Mouse (Mus musculus) hindbrain, postnatal 0 days (tissue): ENCODE results near the gene Auts2. TPM values are rescaled to one million over a fixed set of nuclear protein-coding genes. Genes with fewer than 3 reads are reported as not detected.

ENCODE experiments used
- ATAC-seq: fragments of 200-750 bp; cut with Nextera tagmentation; 2 replicates; pipeline ENCODE4 v1.8.0; 2017; ENCODE audit warnings: mild to moderate bottlenecking, moderate TSS enrichment, moderate library complexity
- DNase-seq: peaks from one replicate; pipeline ENCODE4 v3.0.0-alpha.2; 2015; ENCODE audit warnings: low spot score
- H3K27ac ChIP-seq: fragments of 300-500 bp; sonication (generic); 2 replicates; pipeline ENCODE4 v1.5.1; 2014; ENCODE audit warnings: mild to moderate bottlenecking
- H3K27me3 ChIP-seq: fragments of 300-500 bp; sonication (generic); 2 replicates; pipeline ENCODE4 v1.6.1; 2014; ENCODE audit warnings: low read length, mixed read lengths; ENCODE audit not compliant: insufficient read depth
- H3K36me3 ChIP-seq: fragments of 300-500 bp; sonication (generic); 2 replicates; pipeline ENCODE4 v1.6.1; 2014; ENCODE audit warnings: low read length, mixed read lengths; ENCODE audit not compliant: insufficient read depth
- H3K4me1 ChIP-seq: fragments of 300-500 bp; sonication (generic); 2 replicates; pipeline ENCODE4 v1.6.1; 2014; ENCODE audit warnings: antibody characterized with exemption, low read length, mixed read lengths; ENCODE audit not compliant: insufficient read depth
- H3K4me2 ChIP-seq: fragments of 300-500 bp; sonication (generic); 2 replicates; pipeline ENCODE4 v1.6.1; 2014; ENCODE audit warnings: low read depth, mild to moderate bottlenecking, low read length, moderate library complexity, mixed read lengths
- H3K4me3 ChIP-seq: fragments of 300-500 bp; sonication (generic); 2 replicates; pipeline ENCODE4 v1.5.1; 2014; ENCODE audit warnings: low read length
- H3K9ac ChIP-seq: fragments of 300-500 bp; sonication (generic); replicated peaks from 2 replicates; pipeline ENCODE4 v1.6.1; 2014; ENCODE audit warnings: mild to moderate bottlenecking, low read length, moderate library complexity, mixed read lengths
- H3K9me3 ChIP-seq: fragments of 300-500 bp; sonication (generic); 2 replicates; pipeline ENCODE4 v1.6.1; 2016; ENCODE audit warnings: low read length, mixed read lengths
- CTCF ChIP-seq: IDR thresholded peaks from 2 replicates; pipeline ENCODE4 v1.5.1; 2016; ENCODE audit warnings: antibody characterized with exemption, control low read depth, low read depth
- whole genome bisulfite sequencing: fragments of 180-500 bp; shearing (Covaris S2); extraction: QIAGEN DNeasy Blood & Tissue Kit; methylation state at CpG from one replicate; pipeline ENCODE4 v1.1.7; 2014; 5-methylcytosine and 5-hydroxymethylcytosine counted together
- polyA plus RNA-seq: library from polyadenylated mRNA; unstranded; fragments of >200 nt; fragmentation: Nextera tagmentation; extraction: Ambion mirVana; gene quantifications from 2 replicates; pipeline ENCODE4 v1.2.1, GENCODE M21; 2015
- total RNA-seq: library from RNA; depleted of rRNA; stranded (reverse); fragments of >200 nt; gene quantifications from 2 replicates; pipeline ENCODE4 v1.2.3, GENCODE M21; 2014

Auts2 gene
- total and polyA plus RNA-seq, 2 experiments from 2014 or later, result 39.3 to 54.9 TPM

GRCm38 (mm10) chr5:132355935-132356334 is 187.2 kb downstream of the Auts2 start:
- no peak for ATAC-seq
- 84% methylated on average over 7 of the region's 7 CpGs for WGBS
- H3K36me3 ChIP-seq, result no peaks in the 10 kb centered on the region
- H3K4me3 ChIP-seq, result no peak overlapping the region
- no peaks in the 10 kb centered on the region for H3K9me3 ChIP-seq
- DNase-seq, result no peak
- H3K27me3 ChIP-seq, result no peaks in the 10 kb centered on the region
- no peak overlapping the region for H3K9ac ChIP-seq
- no peak; the same call in 1 of the 2 replicates for TF ChIP-seq CTCF
- H3K4me2 ChIP-seq, result no peak overlapping the region
- H3K4me1 ChIP-seq, result peaks cover under 1% of the 10 kb centered on the region; the same call in 1 of the 2 replicates
- no peak overlapping the region for H3K27ac ChIP-seq

- Histone ChIP-seq H3K9ac (no peak overlapping the region), H3K27me3 (no peaks in the 10 kb centered on the region)
- TF ChIP-seq CTCF, result no peak
Measured at GRCm38 (mm10) chr5:132352437-132352836, 190.7 kb downstream of the Auts2 start.

GRCm38 (mm10) chr5:132351139-132351538 is 192.0 kb downstream of the Auts2 start:
- DNase-seq (no peak), ATAC-seq (no peak)
- Histone ChIP-seq H3K9ac (no peak overlapping the region), H3K4me1 (no peaks in the 10 kb centered on the region), H3K9me3 (no peaks in the 10 kb centered on the region), H3K36me3 (no peaks in the 10 kb centered on the region), H3K4me3 (no peak overlapping the region), H3K27ac (no peak overlapping the region), H3K4me2 (no peak overlapping the region), H3K27me3 (no peaks in the 10 kb centered on the region)
- no peak for TF ChIP-seq CTCF

More at GRCm38 (mm10) chr5:132352437-132352836, 190.7 kb downstream of the Auts2 start:
- no peak overlapping the region for H3K4me3 ChIP-seq
- ATAC-seq (no peak), DNase-seq (no peak)
- no peak overlapping the region for H3K27ac ChIP-seq
- WGBS, result 43% methylated on average over 1 of the region's 1 CpGs
- no peaks in the 10 kb centered on the region for H3K4me1 ChIP-seq
- no peaks in the 10 kb centered on the region for H3K9me3 ChIP-seq
- no peaks in the 10 kb centered on the region for H3K36me3 ChIP-seq
- no peak overlapping the region for H3K4me2 ChIP-seq

- DNase-seq (no peak), ATAC-seq (no peak)
- H3K4me3 ChIP-seq, result no peak overlapping the region
- H3K27ac ChIP-seq, result no peak overlapping the region
- H3K9me3 ChIP-seq, result no peaks in the 10 kb centered on the region
- WGBS, result 52% methylated on average over 3 of the region's 3 CpGs
- 0 out of 2 replicates have a peak, but pooled peaks cover under 1% of the 10 kb centered on the region for H3K4me1 ChIP-seq
- TF ChIP-seq CTCF, result no peak
- no peaks in the 10 kb centered on the region for H3K36me3 ChIP-seq
- no peak overlapping the region for H3K4me2 ChIP-seq
- no peak overlapping the region for H3K9ac ChIP-seq
- H3K27me3 ChIP-seq, result no peaks in the 10 kb centered on the region
Measured at GRCm38 (mm10) chr5:132341315-132341714, 201.8 kb downstream of the Auts2 start.

DNA sequence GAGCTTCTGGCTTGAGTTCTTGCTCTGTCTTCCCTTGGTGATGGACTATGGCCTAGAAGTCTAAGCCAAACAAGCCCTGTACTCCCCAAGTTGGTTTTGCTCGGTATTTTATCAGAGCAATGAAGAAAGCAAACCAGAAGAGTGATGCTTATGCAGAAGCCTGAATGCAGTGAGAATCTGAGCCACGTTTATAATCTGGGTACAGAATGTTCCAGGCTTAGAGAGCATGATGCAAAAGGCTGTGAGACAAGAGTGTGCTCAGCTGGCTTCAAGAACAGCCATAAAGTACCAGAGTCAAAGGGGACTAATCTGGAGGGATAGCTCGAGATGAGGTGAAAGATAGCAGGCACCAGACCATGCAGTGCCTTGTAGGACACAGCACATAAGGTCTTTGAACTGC is 205.5 kb downstream of the Auts2 start:
- no peaks in the 10 kb centered on the region for H3K27me3 ChIP-seq
- DNase-seq (no peak), ATAC-seq (no peak)
- peaks cover 13% of the 10 kb centered on the region for H3K4me1 ChIP-seq
- H3K9me3 ChIP-seq, result no peaks in the 10 kb centered on the region
- WGBS, result 78% methylated on average over 3 of the region's 3 CpGs
- TF ChIP-seq CTCF, result no peak
- no peak overlapping the region for H3K27ac ChIP-seq
- H3K36me3 ChIP-seq, result no peaks in the 10 kb centered on the region
- no peak overlapping the region for H3K9ac ChIP-seq
- no peak overlapping the region for H3K4me2 ChIP-seq
- H3K4me3 ChIP-seq, result no peak overlapping the region

- ATAC-seq (no peak), DNase-seq (no peak)
- Histone ChIP-seq H3K27ac (no peak overlapping the region), H3K9me3 (no peaks in the 10 kb centered on the region), H3K4me2 (no peak overlapping the region), H3K9ac (no peak overlapping the region), H3K27me3 (no peaks in the 10 kb centered on the region), H3K4me3 (no peak overlapping the region), H3K36me3 (no peaks in the 10 kb centered on the region), H3K4me1 (peaks cover 13% of the 10 kb centered on the region)
- 72% methylated on average over 4 of the region's 4 CpGs for WGBS
- TF ChIP-seq CTCF, result no peak
Measured at GRCm38 (mm10) chr5:132335719-132336118, 207.4 kb downstream of the Auts2 start.

DNA sequence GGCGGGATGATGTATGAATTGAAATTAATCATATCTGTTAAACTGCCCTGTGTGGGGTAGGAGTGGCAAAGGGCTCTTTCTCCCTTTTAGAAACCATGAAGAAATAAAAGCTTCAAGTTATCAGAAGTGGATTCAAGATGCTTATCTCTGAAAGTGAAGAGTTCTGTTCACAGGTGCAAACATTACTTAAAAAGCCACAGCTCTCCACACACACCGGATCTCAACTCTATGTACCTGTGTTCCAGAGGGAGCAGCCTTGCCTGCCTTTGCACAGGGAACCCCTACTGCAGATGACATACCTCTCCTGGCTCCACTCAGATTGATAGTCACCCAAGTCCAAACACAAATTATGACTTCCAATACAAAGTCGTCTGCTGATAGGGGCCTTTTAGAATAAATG is 208.3 kb downstream of the Auts2 start:
- Histone ChIP-seq H3K4me2 (no peak overlapping the region), H3K9me3 (no peaks in the 10 kb centered on the region), H3K36me3 (no peaks in the 10 kb centered on the region), H3K9ac (no peak overlapping the region), H3K4me1 (peaks cover 13% of the 10 kb centered on the region), H3K4me3 (no peak overlapping the region), H3K27ac (no peak overlapping the region), H3K27me3 (no peaks in the 10 kb centered on the region)
- ATAC-seq (no peak), DNase-seq (no peak)
- no peak for TF ChIP-seq CTCF
- WGBS, result 84% methylated on average over 3 of the region's 3 CpGs
